Mouse (Mus musculus): ENCODE results near the gene Obox5.
"Not testable (repeated sequence)": the region's sequence is repeated elsewhere in the genome, so short reads cannot be mapped to it uniquely, and the experiment has no call there.

The Obox5 gene

GRCm38 (mm10) chr7:15749831-15750230 lies at the start of gene Obox5:
Gene Obox5, plus strand, starts transcription at chr7:15750131.
- not testable (repeated sequence) for DNase-seq

- DNase-seq, result not testable (repeated sequence)
Observed at GRCm38 (mm10) chr7:15749296-15749695, 635 bp upstream of the Obox5 start.

All from lung, postnatal 14 days (tissue).